Mouse (Mus musculus): ENCODE measurements around the gene Nat10. TPM values are rescaled to one million over a fixed set of nuclear protein-coding genes. Genes with fewer than 3 reads are reported as not detected.
A peak's percentile ranks its signal among the peaks of the same experiment; 100 is the strongest.

Nat10 gene
- polyA plus RNA-seq, 1 experiment from 2014 or later = 13.2 TPM

DNA sequence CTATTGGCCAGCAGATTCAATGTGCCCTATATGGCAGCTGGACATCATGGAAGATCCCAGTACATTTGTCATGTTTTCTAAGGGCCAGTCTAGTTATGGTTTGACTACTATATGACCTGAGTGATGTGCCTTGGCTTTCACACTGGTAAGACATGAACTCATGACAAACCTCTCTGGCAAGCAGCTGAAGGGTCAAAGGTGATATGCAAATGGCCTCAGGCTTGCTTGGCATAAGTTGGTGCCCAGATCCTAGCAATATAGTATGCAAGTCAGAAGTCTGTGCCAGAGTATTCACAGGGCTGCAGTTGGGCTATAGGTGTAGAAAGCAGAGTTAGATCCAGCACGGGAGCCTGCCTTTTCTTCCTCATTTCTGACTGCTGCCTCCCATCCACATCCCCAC, 69.8 kb downstream of the Nat10 start:
- DNase-seq (ENCODE audit: low spot score) = no peak
- Histone ChIP-seq H3K27ac (no peak overlapping the region), H3K27me3 (ENCODE audit: insufficient read depth, low read length) (no peaks in the 10 kb centered on the region), H3K36me3 (ENCODE audit: insufficient read depth, low read length) (no peaks in the 10 kb centered on the region), H3K9me3 (replicated peaks; ENCODE audit: low read length) (no peaks in the 10 kb centered on the region), H3K9ac (ENCODE audit: low read depth, low read length) (no peak overlapping the region), H3K4me2 (ENCODE audit: low read length) (no peak overlapping the region), H3K4me3 (replicated peaks; ENCODE audit: low read depth, low read length) (no peak overlapping the region), H3K4me1 (replicated peaks; ENCODE audit: insufficient read depth, low read length) (no peaks in the 10 kb centered on the region)
- no peak for ATAC-seq (replicated peaks; ENCODE audit: low FRiP score, low read depth)
- TF ChIP-seq CTCF (IDR thresholded peaks at IDR 0.05; ENCODE audit: low read depth) = no peak
- WGBS = 100% methylated on average over 1 of the region's 1 CpGs

DNA sequence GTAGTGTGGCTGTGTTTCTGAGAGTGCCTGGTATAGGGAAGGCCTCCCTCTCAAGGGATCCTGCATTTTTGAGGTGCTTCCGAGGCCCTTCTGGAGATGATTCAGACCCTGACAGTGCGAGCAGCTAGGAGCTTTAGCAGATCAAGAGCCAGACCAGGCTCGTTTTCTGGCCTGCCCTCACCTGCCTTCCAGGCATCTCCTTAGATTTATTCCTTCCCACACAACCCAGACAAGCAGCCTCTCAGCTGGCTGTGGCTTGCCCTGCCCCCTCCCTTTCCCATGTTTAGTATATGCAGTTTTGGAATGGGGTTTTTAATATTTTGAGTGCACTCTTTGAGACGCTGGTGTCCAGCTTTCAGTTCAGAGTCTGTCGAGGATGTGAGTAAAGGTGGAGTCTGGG, 70.2 kb downstream of the Nat10 start:
- Histone ChIP-seq H3K9ac (ENCODE audit: low read depth, low read length) (no peak overlapping the region), H3K27me3 (ENCODE audit: insufficient read depth, low read length) (no peaks in the 10 kb centered on the region), H3K4me2 (ENCODE audit: low read length) (no peak overlapping the region), H3K4me3 (replicated peaks; ENCODE audit: low read depth, low read length) (no peak overlapping the region), H3K36me3 (ENCODE audit: insufficient read depth, low read length) (no peaks in the 10 kb centered on the region), H3K4me1 (replicated peaks; ENCODE audit: insufficient read depth, low read length) (no peaks in the 10 kb centered on the region), H3K27ac (no peak overlapping the region), H3K9me3 (replicated peaks; ENCODE audit: low read length) (no peaks in the 10 kb centered on the region)
- WGBS = 47% methylated on average over 5 of the region's 5 CpGs
- DNase-seq (ENCODE audit: low spot score) (no peak), ATAC-seq (replicated peaks; ENCODE audit: low FRiP score, low read depth) (no peak)
- no peak for TF ChIP-seq CTCF (IDR thresholded peaks at IDR 0.05; ENCODE audit: low read depth)

DNA sequence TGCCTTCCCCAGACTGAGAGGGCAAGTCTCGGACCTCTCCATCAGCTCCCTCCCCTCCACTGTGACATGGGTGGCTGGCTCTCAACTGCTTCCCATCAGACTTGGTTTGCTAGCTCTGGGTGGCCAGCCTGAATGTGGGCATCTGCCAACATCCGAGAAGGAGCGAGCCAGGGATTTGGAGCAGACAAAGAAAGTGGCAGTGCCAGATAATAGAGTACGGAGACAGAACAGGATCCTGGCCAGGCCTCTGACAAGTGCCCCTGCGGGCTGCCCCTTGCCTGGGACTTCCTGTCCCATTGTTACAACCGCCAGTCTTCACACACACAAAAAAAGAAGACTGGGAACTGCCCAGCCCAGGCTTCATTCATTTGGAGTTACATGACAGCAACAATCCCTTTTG, 70.6 kb downstream of the Nat10 start:
- H3K9me3 ChIP-seq (replicated peaks; ENCODE audit: low read length) = no peaks in the 10 kb centered on the region
- WGBS = 48% methylated on average over 6 of the region's 6 CpGs
- no peak overlapping the region for H3K27ac ChIP-seq
- H3K27me3 ChIP-seq (ENCODE audit: insufficient read depth, low read length) = no peaks in the 10 kb centered on the region
- H3K4me1 ChIP-seq (replicated peaks; ENCODE audit: insufficient read depth, low read length) = no peaks in the 10 kb centered on the region
- no peak overlapping the region for H3K4me3 ChIP-seq (replicated peaks; ENCODE audit: low read depth, low read length)
- no peak overlapping the region for H3K4me2 ChIP-seq (ENCODE audit: low read length)
- ATAC-seq (replicated peaks; ENCODE audit: low FRiP score, low read depth) (no peak), DNase-seq (ENCODE audit: low spot score) (no peak)
- no peak for TF ChIP-seq CTCF (IDR thresholded peaks at IDR 0.05; ENCODE audit: low read depth)
- no peak overlapping the region for H3K9ac ChIP-seq (ENCODE audit: low read depth, low read length)
- H3K36me3 ChIP-seq (ENCODE audit: insufficient read depth, low read length) = no peaks in the 10 kb centered on the region

DNA sequence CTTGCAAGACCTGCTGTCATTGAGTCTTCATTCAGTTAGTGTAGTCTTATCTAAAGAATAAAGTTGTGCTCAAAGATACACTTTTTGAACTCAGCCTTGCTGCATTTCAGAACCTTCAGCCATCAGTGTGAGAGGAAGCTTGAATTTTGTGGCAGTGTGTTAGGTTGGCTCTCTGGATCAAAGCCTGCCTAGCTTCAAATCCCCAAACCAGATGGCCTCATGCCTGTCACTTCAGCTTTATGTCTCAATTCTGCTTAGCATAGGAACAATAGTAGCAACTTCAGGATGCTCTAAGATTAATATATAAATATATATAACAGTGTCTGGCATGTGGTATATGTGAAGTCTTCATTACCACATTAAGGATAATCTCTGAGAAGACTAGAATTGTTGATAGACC, 73.2 kb downstream of the Nat10 start:
- no peak overlapping the region for H3K9ac ChIP-seq (ENCODE audit: low read depth, low read length)
- TF ChIP-seq CTCF (IDR thresholded peaks at IDR 0.05; ENCODE audit: low read depth) = no peak
- DNase-seq (ENCODE audit: low spot score) (no peak), ATAC-seq (replicated peaks; ENCODE audit: low FRiP score, low read depth) (no peak)
- H3K27me3 ChIP-seq (ENCODE audit: insufficient read depth, low read length) = no peaks in the 10 kb centered on the region
- H3K9me3 ChIP-seq (replicated peaks; ENCODE audit: low read length) = no peaks in the 10 kb centered on the region
- no peak overlapping the region for H3K27ac ChIP-seq
- no peaks in the 10 kb centered on the region; the same call in 1 of the 2 replicates for H3K4me1 ChIP-seq (replicated peaks; ENCODE audit: insufficient read depth, low read length)
- no peak overlapping the region for H3K4me3 ChIP-seq (replicated peaks; ENCODE audit: low read depth, low read length)
- no peak overlapping the region for H3K4me2 ChIP-seq (ENCODE audit: low read length)
- no peaks in the 10 kb centered on the region for H3K36me3 ChIP-seq (ENCODE audit: insufficient read depth, low read length)

DNA sequence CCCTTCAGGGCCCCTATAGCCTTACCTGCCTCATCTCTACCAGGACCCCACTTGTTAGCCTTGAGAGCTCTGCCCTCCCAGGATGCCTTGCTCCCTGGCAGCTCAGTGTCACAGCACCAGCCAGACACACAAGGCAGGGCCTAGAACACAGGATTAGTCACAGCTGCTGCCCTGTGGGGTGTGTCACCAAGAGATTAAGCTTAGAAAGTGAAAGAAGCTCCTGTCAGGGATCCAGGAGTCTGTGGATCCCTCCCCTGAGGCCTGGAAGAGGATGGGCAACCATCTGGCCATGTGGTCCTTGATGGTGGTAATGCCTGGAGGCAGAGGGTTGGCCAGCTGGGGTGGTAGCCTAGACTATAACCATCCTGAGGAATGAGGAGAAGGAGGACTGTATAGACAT, 73.9 kb downstream of the Nat10 start:
- no peaks in the 10 kb centered on the region for H3K36me3 ChIP-seq (ENCODE audit: insufficient read depth, low read length)
- ATAC-seq (replicated peaks; ENCODE audit: low FRiP score, low read depth) (no peak), DNase-seq (ENCODE audit: low spot score) (no peak)
- no peaks in the 10 kb centered on the region for H3K27me3 ChIP-seq (ENCODE audit: insufficient read depth, low read length)
- no peak overlapping the region for H3K4me2 ChIP-seq (ENCODE audit: low read length)
- TF ChIP-seq CTCF (IDR thresholded peaks at IDR 0.05; ENCODE audit: low read depth) = no peak
- H3K4me1 ChIP-seq (replicated peaks; ENCODE audit: insufficient read depth, low read length) = no peaks in the 10 kb centered on the region; the same call in 1 of the 2 replicates
- H3K9ac ChIP-seq (ENCODE audit: low read depth, low read length) = no peak overlapping the region
- H3K27ac ChIP-seq = no peak overlapping the region
- H3K4me3 ChIP-seq (replicated peaks; ENCODE audit: low read depth, low read length) = no peak overlapping the region
- no peaks in the 10 kb centered on the region for H3K9me3 ChIP-seq (replicated peaks; ENCODE audit: low read length)

DNA sequence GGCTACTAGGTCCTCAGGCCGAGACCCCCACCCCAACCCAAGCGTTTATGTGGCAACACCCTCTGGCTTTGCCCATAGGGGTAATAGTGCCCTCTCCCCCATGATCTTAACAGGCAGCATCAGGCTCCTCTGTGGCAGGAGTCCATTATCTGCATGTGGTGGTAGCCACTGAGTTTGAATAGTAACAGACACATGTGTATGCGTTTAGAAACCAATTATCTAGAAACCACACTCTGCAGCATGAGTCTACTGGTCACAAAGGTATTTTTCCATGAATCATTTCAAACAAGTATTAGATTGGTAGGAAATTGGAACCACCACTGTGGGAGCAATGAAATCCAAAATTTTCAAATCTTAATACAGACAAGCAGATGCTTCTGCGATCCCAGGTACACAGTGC, 75.5 kb downstream of the Nat10 start:
- Histone ChIP-seq H3K36me3 (ENCODE audit: insufficient read depth, low read length) (no peaks in the 10 kb centered on the region), H3K4me2 (ENCODE audit: low read length) (no peak overlapping the region), H3K9me3 (replicated peaks; ENCODE audit: low read length) (no peaks in the 10 kb centered on the region), H3K9ac (ENCODE audit: low read depth, low read length) (no peak overlapping the region), H3K4me1 (replicated peaks; ENCODE audit: insufficient read depth, low read length) (no peaks in the 10 kb centered on the region; the same call in 1 of the 2 replicates), H3K4me3 (replicated peaks; ENCODE audit: low read depth, low read length) (no peak overlapping the region), H3K27me3 (ENCODE audit: insufficient read depth, low read length) (no peaks in the 10 kb centered on the region), H3K27ac (no peak overlapping the region)
- no peak for TF ChIP-seq CTCF (IDR thresholded peaks at IDR 0.05; ENCODE audit: low read depth)
- WGBS = 94% methylated on average over 4 of the region's 4 CpGs
- no peak for ATAC-seq (replicated peaks; ENCODE audit: low FRiP score, low read depth)
- DNase-seq (ENCODE audit: low spot score) = no peak

DNA sequence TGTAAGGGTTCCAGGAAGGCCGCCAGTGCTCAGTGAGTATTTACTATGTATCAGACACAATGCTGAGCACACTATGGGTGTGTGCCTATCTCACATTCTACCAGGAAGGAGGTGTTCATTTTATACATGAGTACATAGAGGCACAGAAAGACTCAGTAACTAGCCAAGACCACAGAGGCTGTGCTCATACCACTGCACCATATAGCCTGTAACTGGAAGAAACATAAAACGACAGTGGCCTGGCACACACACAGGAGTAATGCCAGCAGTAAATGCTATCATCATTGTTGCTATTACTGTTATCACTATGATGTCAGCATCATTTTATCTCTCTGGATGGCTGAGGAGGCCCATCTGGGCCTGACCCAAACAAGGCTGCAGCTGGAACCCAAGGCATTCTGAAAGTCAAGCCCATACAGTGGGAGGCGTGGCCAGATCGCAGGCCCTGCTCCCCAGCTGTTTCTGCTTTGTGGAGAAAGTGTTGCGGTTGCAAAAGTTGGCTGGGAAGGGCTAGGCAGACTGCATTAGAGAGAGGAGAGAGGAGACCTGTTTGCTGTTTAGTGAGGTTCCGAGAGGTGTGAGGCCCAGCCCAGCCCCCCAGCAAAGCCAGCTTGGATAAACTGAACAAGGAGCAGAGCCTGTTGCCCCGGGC, 76.0 kb downstream of the Nat10 start:
- Histone ChIP-seq H3K27ac (no peak overlapping the region), H3K4me2 (ENCODE audit: low read length) (no peak overlapping the region), H3K36me3 (ENCODE audit: insufficient read depth, low read length) (no peaks in the 10 kb centered on the region), H3K9me3 (replicated peaks; ENCODE audit: low read length) (no peaks in the 10 kb centered on the region), H3K9ac (ENCODE audit: low read depth, low read length) (no peak overlapping the region), H3K4me3 (replicated peaks; ENCODE audit: low read depth, low read length) (no peak overlapping the region), H3K27me3 (ENCODE audit: insufficient read depth, low read length) (no peaks in the 10 kb centered on the region), H3K4me1 (replicated peaks; ENCODE audit: insufficient read depth, low read length) (no peaks in the 10 kb centered on the region; the same call in 1 of the 2 replicates)
- 73% methylated on average over 7 of the region's 7 CpGs for WGBS
- TF ChIP-seq CTCF (IDR thresholded peaks at IDR 0.05; ENCODE audit: low read depth) = no peak
- ATAC-seq (replicated peaks; ENCODE audit: low FRiP score, low read depth) = 0 out of 2 replicates have a peak, but pooled peaks have one; percentile 13
- peak; percentile 46 for DNase-seq (ENCODE audit: low spot score)
